Comparison of ENCODE assay signal across 28 mouse cellular contexts in genomic region chr7:106245601-106246000, GRCm38 (mm10). TPM values are rescaled to one million over a fixed set of nuclear protein-coding genes. Genes with fewer than 3 reads are reported as not detected.
A peak's percentile ranks its signal among the peaks of the same experiment; 100 is the strongest.
DNase-seq lines count a peak whose midpoint lies in the region; ATAC-seq and TF ChIP-seq lines count a peak whose summit lies in the region.
"Had no signal": no experiment of that assay in that cellular context is flagged by ENCODE, and none has a peak within 500 bp of the region (broad histone marks: within the 10 kb centered on the region; RNA-seq: fewer than 3 reads in every experiment).

No protein-coding gene starts in this region.

- no peak for TF ChIP-seq CTCF in gastrocnemius, adult 2 months (IDR thresholded peaks at IDR 0.05)

- H3K9me3 ChIP-seq in hindbrain, embryonic 14.5 days (ENCODE audit: control insufficient read depth, low read length) = no peaks in the 10 kb centered on the region
- 0 out of 2 replicates have a peak, but pooled peaks cover 2% of the 10 kb centered on the region for H3K9me3 ChIP-seq in hindbrain, embryonic 10.5 days
- peaks cover 3% of the 10 kb centered on the region; the same call in 1 of the 2 replicates for H3K9me3 ChIP-seq in midbrain, embryonic 11.5 days (ENCODE audit: control insufficient read depth, low read length)
- no peaks in the 10 kb centered on the region; the same call in 1 of the 2 replicates for H3K9me3 ChIP-seq in midbrain, embryonic 16.5 days (replicated peaks; ENCODE audit: control insufficient read depth, low read length, poor library complexity, severe bottlenecking)
- H3K9me3 ChIP-seq: G1E had no signal

- no peaks in the 10 kb centered on the region for H3K36me3 ChIP-seq in hindbrain, embryonic 14.5 days (replicated peaks; ENCODE audit: control insufficient read depth, insufficient read depth)
- H3K36me3 ChIP-seq in hindbrain, embryonic 10.5 days = no peaks in the 10 kb centered on the region
- no peaks in the 10 kb centered on the region for H3K36me3 ChIP-seq in midbrain, embryonic 11.5 days (ENCODE audit: control insufficient read depth, insufficient read depth, low read length)
- H3K36me3 ChIP-seq in midbrain, embryonic 16.5 days (ENCODE audit: control insufficient read depth, insufficient read depth, low read length) = no peaks in the 10 kb centered on the region
- H3K36me3 ChIP-seq: forebrain, embryonic 15.5 days; G1E; heart, embryonic 12.5 days; heart, embryonic 15.5 days; hindbrain, embryonic 12.5 days had no signal

- H3K9ac ChIP-seq in hindbrain, embryonic 14.5 days = no peak overlapping the region
- H3K9ac ChIP-seq in midbrain, embryonic 11.5 days (ENCODE audit: low read length) = no peak overlapping the region
- H3K9ac ChIP-seq in midbrain, embryonic 16.5 days (ENCODE audit: low read depth, low read length) = no peak overlapping the region
- H3K9ac ChIP-seq: forebrain, embryonic 15.5 days; heart, embryonic 12.5 days; heart, embryonic 15.5 days; hindbrain, embryonic 12.5 days had no signal

- no peak overlapping the region for H3K4me3 ChIP-seq in hindbrain, embryonic 14.5 days (replicated peaks; ENCODE audit: low read length)
- no peak overlapping the region for H3K4me3 ChIP-seq in hindbrain, embryonic 10.5 days
- no peak overlapping the region for H3K4me3 ChIP-seq in midbrain, embryonic 11.5 days (ENCODE audit: low read depth, low read length)
- no peak overlapping the region for H3K4me3 ChIP-seq in midbrain, embryonic 16.5 days (ENCODE audit: low read depth, low read length)
- no peak overlapping the region for H3K4me3 ChIP-seq in gastrocnemius, adult 2 months
- H3K4me3 ChIP-seq: forebrain, embryonic 15.5 days; heart, embryonic 12.5 days; heart, embryonic 15.5 days; hindbrain, embryonic 12.5 days had no signal

- DNase-seq in cerebellum, postnatal 14 days = peak; percentile 4 to 20
- DNase-seq in cerebellum, adult 8-10 months = no peak
- peak; percentile 41 for DNase-seq in hindbrain, embryonic 14.5 days (ENCODE audit: low spot score)
- no peak for DNase-seq in hindbrain, embryonic 10.5 days (ENCODE audit: low spot score)
- peak; percentile 56 for DNase-seq in midbrain, embryonic 11.5 days (ENCODE audit: low spot score, missing footprints)
- DNase-seq in Muller cell, postnatal 12 days (ENCODE audit: inconsistent ontology term) = peak; percentile 80
- no peak for DNase-seq in gastrocnemius, adult 2 months
- DNase-seq: adrenal gland, adult 2 months; adrenal gland, postnatal 14 days; B cell, adult 2 months; cerebellum, adult 11-12 months; cerebellum, adult 9-11 months; gastrocnemius, postnatal 10 days; gastrocnemius, postnatal 36 days; heart, postnatal 10 days; heart, postnatal 36 days; kidney, adult 18-20 months had no signal

- no peak overlapping the region for H3K27ac ChIP-seq in hindbrain, embryonic 14.5 days
- H3K27ac ChIP-seq in hindbrain, embryonic 10.5 days = no peak overlapping the region
- no peak overlapping the region for H3K27ac ChIP-seq in midbrain, embryonic 11.5 days (ENCODE audit: low read depth, low read length)
- no peak overlapping the region for H3K27ac ChIP-seq in midbrain, embryonic 16.5 days (ENCODE audit: low read length)
- no peak overlapping the region for H3K27ac ChIP-seq in gastrocnemius, adult 2 months
- H3K27ac ChIP-seq: forebrain, embryonic 15.5 days; heart, embryonic 15.5 days; hindbrain, embryonic 12.5 days had no signal

- ATAC-seq in hindbrain, embryonic 14.5 days (ENCODE audit: low FRiP score) = no peak
- no peak for ATAC-seq in midbrain, embryonic 11.5 days (ENCODE audit: low FRiP score)
- ATAC-seq in midbrain, embryonic 16.5 days = no peak
- ATAC-seq: forebrain, embryonic 15.5 days; hindbrain, embryonic 16.5 days; inflammation-experienced regulatory T-cells, adult 6 months; intestine, embryonic 16.5 days had no signal

- no peaks in the 10 kb centered on the region for H3K4me1 ChIP-seq in hindbrain, embryonic 14.5 days (replicated peaks; ENCODE audit: control insufficient read depth, insufficient read depth, low read length)
- H3K4me1 ChIP-seq in hindbrain, embryonic 10.5 days (replicated peaks) = no peaks in the 10 kb centered on the region
- no peaks in the 10 kb centered on the region for H3K4me1 ChIP-seq in midbrain, embryonic 11.5 days (ENCODE audit: control insufficient read depth, insufficient read depth, low read length)
- no peaks in the 10 kb centered on the region for H3K4me1 ChIP-seq in midbrain, embryonic 16.5 days (ENCODE audit: control insufficient read depth, insufficient read depth, low read length)
- H3K4me1 ChIP-seq: forebrain, embryonic 15.5 days; heart, embryonic 12.5 days; heart, embryonic 15.5 days; hindbrain, embryonic 12.5 days had no signal

- H3K4me2 ChIP-seq in hindbrain, embryonic 14.5 days (replicated peaks) = no peak overlapping the region
- H3K4me2 ChIP-seq in midbrain, embryonic 11.5 days = no peak overlapping the region
- H3K4me2 ChIP-seq in midbrain, embryonic 16.5 days (ENCODE audit: low read length) = no peak overlapping the region
- H3K4me2 ChIP-seq: forebrain, embryonic 15.5 days; heart, embryonic 12.5 days; heart, embryonic 15.5 days; hindbrain, embryonic 12.5 days had no signal

- no peaks in the 10 kb centered on the region for H3K27me3 ChIP-seq in hindbrain, embryonic 14.5 days (ENCODE audit: control insufficient read depth, insufficient read depth, low read length)
- H3K27me3 ChIP-seq in hindbrain, embryonic 10.5 days (ENCODE audit: insufficient read depth, poor library complexity, severe bottlenecking) = no peaks in the 10 kb centered on the region
- no peaks in the 10 kb centered on the region for H3K27me3 ChIP-seq in midbrain, embryonic 11.5 days (ENCODE audit: control insufficient read depth, insufficient read depth, low read length)
- no peaks in the 10 kb centered on the region for H3K27me3 ChIP-seq in midbrain, embryonic 16.5 days (ENCODE audit: control insufficient read depth, insufficient read depth, low read depth, low read length)
- H3K27me3 ChIP-seq: CH12.LX; forebrain, embryonic 15.5 days; heart, embryonic 12.5 days; heart, embryonic 15.5 days; hindbrain, embryonic 12.5 days had no signal

- 85% methylated on average over 6 of the region's 6 CpGs for WGBS in hindbrain, embryonic 14.5 days
- 87% methylated on average over 6 of the region's 6 CpGs for WGBS in hindbrain, embryonic 10.5 days
- 87% methylated on average over 6 of the region's 6 CpGs for WGBS in midbrain, embryonic 11.5 days
- 84% methylated on average over 6 of the region's 6 CpGs for WGBS in midbrain, embryonic 16.5 days

- intact Hi-C loops in gastrocnemius, adult 2 months (cut with DNase I) = no loop called here

RNA-seq across cellular contexts. Expression of gene Gvin1, which starts 30.5 kb away (rescaled TPM):
- 0.16 and 0.27 TPM in 2 replicates for polyA plus RNA-seq in hindbrain, embryonic 14.5 days (2014; fragmentation: Nextera tagmentation; extraction: Ambion mirVana)
- polyA plus RNA-seq in hindbrain, embryonic 10.5 days (2016; fragmentation: Nextera tagmentation; extraction: Ambion mirVana) = 0.06 and 0.07 TPM in 2 replicates
- 0.04 TPM in 1 of 2 replicates, not detected in the other for polyA plus RNA-seq in midbrain, embryonic 11.5 days (2014; fragmentation: Nextera tagmentation; extraction: Ambion mirVana)
- polyA plus RNA-seq in midbrain, embryonic 16.5 days (2015; fragmentation: Nextera tagmentation; extraction: Ambion mirVana) = 0.10 TPM in 2 replicates
- 1 to 10 TPM; 1.9 to 4.7 TPM for total RNA-seq in gastrocnemius, adult 2 months (2021)
- polyA plus RNA-seq: embryonic facial prominence, embryonic 11.5 days; G1E had no signal

Comparison
In these comparisons a context has a peak if more than half of its experiments do, and no peak if none do; other contexts are left out.
1. DNase-seq: peak in cerebellum, postnatal 14 days (2 of 2), hindbrain, embryonic 14.5 days (single experiment), midbrain, embryonic 11.5 days (single experiment) and Muller cell, postnatal 12 days (single experiment); none in cerebellum, adult 8-10 months (single experiment), hindbrain, embryonic 10.5 days (single experiment) and gastrocnemius, adult 2 months (single experiment).